Mouse (Mus musculus) cortical plate, adult 2 months (tissue): ENCODE measurements around the gene Syne3.

ENCODE experiments used
- CTCF ChIP-seq: fragments of 200-500 bp; IDR thresholded peaks from 2 replicates; pipeline ENCODE4 v1.5.1; 2011; ENCODE audit warnings: mild to moderate bottlenecking, control low read depth, low read length; ENCODE audit not compliant: insufficient read depth; ENCODE audit errors: extremely low read depth
- POLR2A ChIP-seq: fragments of 200-500 bp; IDR thresholded peaks from 2 replicates; pipeline ENCODE4 v1.6.1; 2011; ENCODE audit warnings: mild to moderate bottlenecking, low read length, control low read depth; ENCODE audit not compliant: insufficient read depth; ENCODE audit errors: extremely low read depth

DNA sequence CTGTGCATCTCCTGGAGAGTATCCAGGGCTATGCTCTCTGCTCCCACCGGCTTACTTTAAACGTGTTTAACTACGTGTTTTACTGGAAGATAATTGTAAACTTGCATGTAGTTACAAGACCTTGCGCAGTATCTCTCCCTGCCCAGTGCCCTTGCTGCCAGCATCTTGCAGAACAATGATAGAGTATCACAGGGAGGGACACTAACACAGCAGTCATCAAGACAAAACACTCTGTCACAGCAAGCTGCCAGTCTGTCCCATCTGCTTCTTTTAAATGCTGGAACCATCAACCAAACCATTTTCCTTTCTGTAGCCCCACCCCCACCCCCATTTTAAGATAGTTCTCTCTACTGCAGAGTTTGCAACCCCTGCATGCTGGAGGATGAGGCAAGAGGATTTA lies 6.6 kb upstream of the Syne3 start:
- TF ChIP-seq POLR2A, result no peak
- TF ChIP-seq CTCF, result no peak
